Mouse (Mus musculus) lung, postnatal 0 days (tissue): ENCODE data around the gene Gm37240. TPM values are rescaled to one million over a fixed set of nuclear protein-coding genes. Genes with fewer than 3 reads are reported as not detected.

Experiments used
- ATAC-seq: fragments of 200-750 bp; cut with Nextera tagmentation; 2 replicates; pipeline ENCODE4 v1.8.0; 2017; ENCODE audit warnings: moderate library complexity
- DNase-seq: peaks from one replicate; pipeline ENCODE4 v3.0.0-alpha.2; 2016; ENCODE audit warnings: low spot score
- H3K27ac ChIP-seq: fragments of 300-500 bp; sonication (generic); 2 replicates; pipeline ENCODE4 v1.5.1; 2014; ENCODE audit warnings: antibody characterized with exemption, mild to moderate bottlenecking, low read length, mixed read lengths
- H3K27me3 ChIP-seq: fragments of 300-500 bp; sonication (generic); replicated peaks from 2 replicates; pipeline ENCODE4 v1.6.1; 2014; ENCODE audit warnings: low read length, mixed read lengths; ENCODE audit not compliant: insufficient read depth
- H3K36me3 ChIP-seq: fragments of 300-500 bp; sonication (generic); 2 replicates; pipeline ENCODE4 v1.6.1; 2014; ENCODE audit warnings: low read length, mixed read lengths; ENCODE audit not compliant: insufficient read depth
- H3K4me1 ChIP-seq: fragments of 300-500 bp; sonication (generic); 2 replicates; pipeline ENCODE4 v1.6.1; 2014; ENCODE audit warnings: antibody characterized with exemption, low read depth, low read length, mixed read lengths; ENCODE audit not compliant: insufficient read depth
- H3K4me2 ChIP-seq: fragments of 300-500 bp; sonication (generic); replicated peaks from 2 replicates; pipeline ENCODE4 v1.6.1; 2014; ENCODE audit warnings: low read depth, mild to moderate bottlenecking, low read length, moderate library complexity, mixed read lengths
- H3K4me3 ChIP-seq: fragments of 300-500 bp; sonication (generic); 2 replicates; pipeline ENCODE4 v1.5.1; 2014; ENCODE audit warnings: low read depth, low read length
- H3K9ac ChIP-seq: fragments of 300-500 bp; sonication (generic); replicated peaks from 2 replicates; pipeline ENCODE4 v1.6.1; 2014; ENCODE audit warnings: low read depth, mild to moderate bottlenecking
- H3K9me3 ChIP-seq: fragments of 300-500 bp; sonication (generic); 2 replicates; pipeline ENCODE4 v1.6.1; 2016; ENCODE audit warnings: low read length, mixed read lengths
- CTCF ChIP-seq: IDR thresholded peaks from 2 replicates; pipeline ENCODE4 v1.5.1; 2016; ENCODE audit warnings: antibody characterized with exemption, mild to moderate bottlenecking
- EP300 ChIP-seq: IDR thresholded peaks from 2 replicates; pipeline ENCODE4 v1.6.1; 2016; ENCODE audit warnings: antibody characterized with exemption, mild to moderate bottlenecking, control low read depth
- WGBS: fragments of 180-500 bp; shearing (Covaris S2); extraction: QIAGEN DNeasy Blood & Tissue Kit; methylation state at CpG from one replicate; pipeline ENCODE4 v1.1.7; 2014; 5-methylcytosine and 5-hydroxymethylcytosine counted together
- polyA plus RNA-seq: library from polyadenylated mRNA; unstranded; fragments of >200 nt; fragmentation: Nextera tagmentation; extraction: Ambion mirVana; gene quantifications from 2 replicates; pipeline ENCODE4 v1.2.1, GENCODE M21; 2015

Gm37240 gene
- polyA plus RNA-seq, 1 experiment from 2014 or later: 8.9 TPM

- H3K9ac ChIP-seq: no peak overlapping the region
- H3K4me2 ChIP-seq: no peak overlapping the region
- 36% methylated on average over 4 of the region's 4 CpGs for WGBS
- no peak for TF ChIP-seq CTCF
- no peak for TF ChIP-seq EP300
- ATAC-seq (no peak), DNase-seq (no peak)
- no peaks in the 10 kb centered on the region for H3K27me3 ChIP-seq
- no peak overlapping the region for H3K27ac ChIP-seq
- H3K4me1 ChIP-seq: peaks cover 4% of the 10 kb centered on the region; the same call in 1 of the 2 replicates
- no peak overlapping the region for H3K4me3 ChIP-seq
- H3K9me3 ChIP-seq: no peaks in the 10 kb centered on the region
- H3K36me3 ChIP-seq: no peaks in the 10 kb centered on the region
Observed at GRCm38 (mm10) chr3:85746116-85746515, 141.2 kb downstream of the Gm37240 start.

GRCm38 (mm10) chr3:85741767-85742166 lies 145.6 kb downstream of the Gm37240 start:
- H3K36me3 ChIP-seq: no peaks in the 10 kb centered on the region
- H3K4me1 ChIP-seq: no peaks in the 10 kb centered on the region
- H3K9me3 ChIP-seq: no peaks in the 10 kb centered on the region
- H3K4me2 ChIP-seq: no peak overlapping the region
- no peak for ATAC-seq
- no peak for TF ChIP-seq EP300
- no peak for TF ChIP-seq CTCF
- no peak overlapping the region for H3K4me3 ChIP-seq
- DNase-seq: no peak
- 79% methylated on average over 3 of the region's 3 CpGs for WGBS
- no peak overlapping the region for H3K9ac ChIP-seq
- no peak overlapping the region for H3K27ac ChIP-seq
- H3K27me3 ChIP-seq: no peaks in the 10 kb centered on the region

GRCm38 (mm10) chr3:85738591-85738990 lies 148.7 kb downstream of the Gm37240 start:
- Histone ChIP-seq H3K36me3 (no peaks in the 10 kb centered on the region), H3K9me3 (no peaks in the 10 kb centered on the region), H3K4me1 (no peaks in the 10 kb centered on the region), H3K4me2 (no peak overlapping the region), H3K4me3 (no peak overlapping the region), H3K9ac (no peak overlapping the region), H3K27ac (no peak overlapping the region), H3K27me3 (no peaks in the 10 kb centered on the region)
- no peak for ATAC-seq
- TF ChIP-seq CTCF: no peak
- no peak for TF ChIP-seq EP300
- 61% methylated on average over 3 of the region's 3 CpGs for WGBS
- no peak for DNase-seq

- H3K4me1 ChIP-seq: no peaks in the 10 kb centered on the region
- no peak for DNase-seq
- H3K9ac ChIP-seq: no peak overlapping the region
- no peak overlapping the region for H3K4me2 ChIP-seq
- H3K9me3 ChIP-seq: no peaks in the 10 kb centered on the region
- no peak overlapping the region for H3K27ac ChIP-seq
- H3K36me3 ChIP-seq: no peaks in the 10 kb centered on the region
- TF ChIP-seq CTCF (no peak), EP300 (no peak)
- H3K4me3 ChIP-seq: no peak overlapping the region
- WGBS: 68% methylated on average over 5 of the region's 5 CpGs
- no peaks in the 10 kb centered on the region for H3K27me3 ChIP-seq
- no peak for ATAC-seq
Observed at GRCm38 (mm10) chr3:85733939-85734729, 153.2 kb downstream of the Gm37240 start.

- Histone ChIP-seq H3K4me1 (no peaks in the 10 kb centered on the region), H3K4me2 (no peak overlapping the region), H3K9ac (no peak overlapping the region), H3K9me3 (no peaks in the 10 kb centered on the region), H3K36me3 (no peaks in the 10 kb centered on the region), H3K27me3 (no peaks in the 10 kb centered on the region), H3K4me3 (no peak overlapping the region), H3K27ac (no peak overlapping the region)
- TF ChIP-seq EP300 (no peak), CTCF (no peak)
- 42% methylated on average over 2 of the region's 2 CpGs for WGBS
- DNase-seq (no peak), ATAC-seq (no peak)
Observed at GRCm38 (mm10) chr3:85727171-85727570, 160.1 kb downstream of the Gm37240 start.

- Histone ChIP-seq H3K9ac (no peak overlapping the region), H3K9me3 (no peaks in the 10 kb centered on the region), H3K4me2 (no peak overlapping the region), H3K36me3 (no peaks in the 10 kb centered on the region), H3K4me3 (no peak overlapping the region), H3K27ac (no peak overlapping the region), H3K27me3 (no peaks in the 10 kb centered on the region), H3K4me1 (no peaks in the 10 kb centered on the region)
- no peak for TF ChIP-seq CTCF
- no peak for TF ChIP-seq EP300
- ATAC-seq: no peak
- 78% methylated on average over 3 of the region's 3 CpGs for WGBS
- DNase-seq: no peak
Observed at GRCm38 (mm10) chr3:85725971-85726370, 161.3 kb downstream of the Gm37240 start.
